Mouse (Mus musculus): ENCODE measurements around the gene Prss41. TPM values are rescaled to one million over a fixed set of nuclear protein-coding genes. Genes with fewer than 3 reads are reported as not detected.

Gene Prss41
- total and polyA plus RNA-seq, 3 experiments = 0.28 to 0.45 (median 0.35) TPM

DNA sequence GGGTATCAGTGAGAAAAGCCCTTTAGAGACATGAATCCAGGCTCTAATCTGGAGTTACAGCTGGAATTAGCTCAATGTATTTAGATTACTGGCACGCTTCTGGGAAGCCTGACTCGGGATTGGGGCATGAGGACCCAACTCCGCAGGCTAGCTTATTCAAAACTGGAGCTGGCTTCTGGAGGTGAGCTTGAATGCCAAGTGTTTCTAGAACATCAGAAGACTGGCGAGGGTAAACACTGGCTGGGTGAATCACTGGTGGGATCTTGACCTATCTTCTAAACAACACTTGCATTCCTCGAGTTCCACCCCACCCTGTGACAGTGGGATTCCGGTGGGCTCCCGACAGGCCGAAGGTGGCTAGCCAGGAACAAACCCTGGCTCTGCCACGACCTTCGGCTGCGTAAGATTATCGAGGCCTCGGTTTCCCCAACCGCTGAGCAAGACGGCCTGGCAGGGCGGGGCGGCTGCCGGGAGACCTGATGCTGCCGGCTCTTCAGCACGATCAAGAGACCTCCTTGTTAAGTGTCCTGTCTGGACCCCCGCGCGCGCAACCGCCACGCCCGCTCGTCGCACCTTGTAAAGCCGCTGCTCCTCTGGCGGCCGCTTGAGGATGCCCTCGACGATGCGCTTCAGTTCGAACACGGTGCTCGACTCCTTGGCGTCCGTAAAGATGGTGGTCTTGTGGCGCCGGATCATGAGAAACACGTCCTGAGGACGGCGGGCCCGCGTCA is 15.5 kb downstream of the Prss41 start:
- no peak for DNase-seq

DNA sequence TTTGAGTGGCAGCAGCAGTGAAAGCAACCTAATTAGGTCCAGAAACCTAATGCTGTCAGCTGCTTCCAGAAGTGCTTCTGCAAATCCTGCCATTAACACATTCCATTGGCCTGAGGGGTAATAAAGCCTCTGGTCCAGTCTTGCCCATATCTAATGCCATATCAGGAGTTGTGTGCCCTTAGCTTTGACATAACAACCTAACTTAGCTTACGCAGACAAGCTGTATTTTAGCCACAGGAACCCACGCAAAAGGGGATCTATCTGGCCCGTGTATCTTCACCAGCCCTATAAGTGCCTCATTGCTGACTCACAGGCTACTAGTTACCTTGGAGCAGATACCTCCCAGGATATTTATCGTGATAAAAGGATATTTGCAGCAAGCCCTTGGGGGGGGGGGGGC is 18.4 kb downstream of the Prss41 start:
- DNase-seq = no peak

DNA sequence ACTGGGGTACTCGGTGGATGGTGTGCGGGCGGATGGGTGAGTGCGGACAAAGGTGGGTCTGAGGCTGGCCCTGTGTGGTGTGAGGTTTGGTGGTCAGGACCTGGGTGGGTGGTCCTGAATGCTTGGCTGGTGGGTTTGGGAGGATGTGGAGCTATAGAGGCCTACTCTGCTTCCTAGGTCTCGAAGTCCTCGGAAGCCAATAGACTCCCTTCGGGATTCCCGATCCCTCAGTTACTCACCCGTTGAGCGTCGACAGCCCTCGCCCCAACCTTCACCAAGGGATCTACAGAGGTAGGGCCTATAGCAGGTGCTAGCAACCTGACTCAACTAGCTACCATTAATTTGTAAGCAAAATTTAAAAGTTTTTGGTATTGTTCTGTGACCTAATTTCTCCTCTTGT is 20.4 kb downstream of the Prss41 start:
- DNase-seq = no peak

DNA sequence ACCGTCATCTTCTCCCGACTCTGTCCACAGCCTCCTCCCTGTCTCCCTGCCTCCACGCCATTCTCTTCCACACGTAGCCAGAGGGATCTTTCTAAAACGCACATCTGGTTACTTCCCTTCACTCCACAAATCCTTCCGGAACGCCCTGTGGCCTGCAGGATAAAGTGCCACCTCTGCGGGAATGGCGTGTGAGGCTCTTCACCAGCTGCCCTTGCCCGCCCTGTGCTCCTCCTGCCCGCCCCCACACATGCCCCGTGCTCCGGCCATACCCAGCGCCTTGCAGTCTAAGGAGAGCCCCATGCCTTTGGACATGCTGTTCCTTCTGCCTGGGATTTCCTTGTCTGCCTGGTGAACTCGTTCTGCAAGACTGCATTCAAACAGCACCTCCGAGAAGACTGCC is 21.0 kb downstream of the Prss41 start:
- DNase-seq = no peak

DNA sequence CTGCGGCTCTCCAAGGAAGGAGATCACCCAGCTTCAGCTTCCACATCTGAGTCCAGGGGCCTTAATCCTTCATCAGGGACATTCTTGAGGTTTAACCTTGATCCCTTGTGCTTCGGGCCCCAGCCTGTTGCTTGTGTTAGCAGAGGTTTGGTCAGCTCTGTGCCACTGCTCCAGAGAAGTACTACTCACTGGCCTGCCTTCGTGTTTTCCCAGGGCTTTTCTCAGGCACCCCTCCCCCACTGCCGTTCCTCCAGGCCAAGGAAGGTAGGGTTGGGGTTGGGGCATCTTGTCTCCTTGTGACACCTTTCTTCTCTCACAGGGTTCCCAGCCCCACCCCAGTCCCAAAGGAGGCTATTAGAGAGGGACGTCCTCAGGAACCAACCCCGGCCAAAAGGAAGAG is 21.9 kb downstream of the Prss41 start:
- DNase-seq = no peak

DNA sequence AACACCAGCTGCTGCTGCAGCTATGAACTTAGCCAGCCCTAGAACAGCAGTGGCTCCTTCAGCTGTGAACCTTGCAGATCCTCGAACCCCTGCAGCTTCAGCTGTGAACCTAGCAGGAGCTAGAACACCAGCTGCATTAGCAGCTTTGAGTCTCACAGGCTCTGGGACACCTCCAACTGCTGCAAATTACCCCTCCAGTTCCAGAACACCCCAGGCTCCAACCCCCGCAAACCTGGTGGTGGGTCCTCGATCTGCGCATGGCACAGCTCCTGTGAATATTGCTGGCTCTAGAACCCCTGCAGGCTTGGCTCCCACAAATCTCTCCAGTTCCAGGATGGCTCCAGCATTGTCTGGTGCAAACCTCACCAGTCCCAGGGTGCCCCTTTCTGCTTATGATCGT is 23.2 kb downstream of the Prss41 start:
- DNase-seq = no peak

DNA sequence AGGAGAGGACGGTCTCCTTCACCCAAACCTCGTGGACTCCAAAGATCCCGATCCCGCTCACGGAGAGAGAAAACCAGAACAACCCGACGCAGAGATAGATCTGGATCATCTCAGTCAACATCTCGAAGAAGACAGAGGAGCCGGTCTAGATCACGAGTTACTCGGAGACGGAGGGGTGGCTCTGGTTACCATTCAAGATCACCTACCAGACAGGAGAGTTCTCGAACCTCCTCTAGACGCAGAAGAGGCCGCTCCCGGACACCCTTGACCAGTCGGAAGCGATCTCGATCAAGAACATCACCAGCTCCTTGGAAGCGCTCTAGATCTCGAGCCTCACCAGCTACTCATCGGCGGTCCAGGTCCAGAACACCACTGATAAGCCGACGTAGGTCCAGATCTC is 24.7 kb downstream of the Prss41 start:
- DNase-seq = no peak

DNA sequence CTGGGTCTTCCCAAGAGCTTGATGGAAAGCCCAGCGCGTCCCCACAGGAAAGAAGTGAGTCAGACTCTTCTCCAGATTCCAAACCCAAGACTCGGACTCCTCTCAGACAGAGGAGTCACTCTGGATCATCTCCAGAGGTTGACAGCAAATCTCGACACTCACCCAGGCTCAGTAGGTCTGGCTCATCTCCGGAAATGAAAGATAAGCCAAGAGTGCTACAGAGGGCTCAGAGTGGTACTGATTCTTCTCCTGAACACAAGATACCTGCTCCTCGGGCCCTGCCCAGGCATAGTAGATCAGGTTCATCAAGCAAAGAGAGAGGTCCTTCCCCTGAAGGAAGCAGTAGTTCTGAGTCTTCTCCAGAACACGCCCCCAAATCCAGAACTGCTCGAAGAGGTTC is 25.4 kb downstream of the Prss41 start:
- DNase-seq = no peak

DNA sequence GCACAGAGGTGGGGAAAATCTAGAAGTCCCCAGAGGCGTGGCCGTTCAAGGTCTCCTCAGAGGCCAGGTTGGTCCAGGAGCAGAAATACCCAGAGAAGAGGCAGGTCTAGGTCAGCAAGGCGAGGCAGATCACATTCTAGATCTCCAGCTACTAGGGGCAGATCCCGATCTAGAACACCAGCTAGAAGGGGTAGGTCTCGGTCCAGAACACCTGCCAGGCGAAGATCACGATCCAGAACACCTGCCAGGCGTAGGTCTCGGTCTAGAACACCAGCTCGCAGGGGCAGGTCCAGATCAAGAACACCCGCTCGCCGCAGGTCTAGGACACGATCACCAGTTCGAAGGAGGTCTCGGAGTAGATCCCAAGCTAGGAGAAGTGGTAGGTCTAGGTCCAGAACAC is 28.3 kb downstream of the Prss41 start:
- no peak for DNase-seq

DNA sequence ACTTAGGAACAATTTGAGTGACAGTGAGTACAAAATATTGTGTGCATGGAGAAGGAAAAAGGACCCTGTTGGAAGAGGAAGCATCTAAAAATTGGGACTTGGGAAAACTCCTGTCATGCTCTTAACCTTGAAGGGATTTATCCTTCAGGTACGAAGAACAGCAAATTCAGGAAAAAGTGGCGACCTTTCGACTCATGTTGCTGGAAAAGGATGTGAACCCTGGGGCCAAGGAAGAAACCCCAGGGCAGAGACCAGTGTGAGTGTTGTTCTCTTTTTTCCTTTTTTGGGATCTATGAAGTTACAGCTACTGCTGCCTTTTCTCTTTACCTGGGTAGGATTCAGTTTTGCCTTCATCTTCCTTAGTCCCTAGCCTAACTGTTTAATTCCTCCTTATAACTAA is 36.1 kb downstream of the Prss41 start:
- no peak for DNase-seq

DNA sequence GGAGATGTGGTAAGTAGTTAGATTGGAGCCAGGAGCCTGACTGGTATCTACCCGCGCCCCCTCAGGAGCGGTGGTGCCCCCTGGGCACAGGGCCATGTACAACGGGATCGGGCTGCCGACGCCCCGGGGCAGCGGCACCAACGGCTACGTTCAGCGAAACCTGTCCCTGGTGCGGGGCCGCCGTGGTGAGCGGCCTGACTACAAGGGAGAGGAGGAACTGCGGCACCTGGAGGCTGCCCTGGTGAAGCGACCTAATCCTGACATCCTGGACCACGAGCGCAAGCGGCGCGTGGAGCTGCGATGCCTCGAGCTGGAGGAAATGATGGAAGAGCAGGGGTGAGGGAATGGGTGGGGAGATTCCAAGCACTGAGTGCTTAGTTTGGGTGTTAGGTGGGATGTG is 37.1 kb downstream of the Prss41 start:
- peak; percentile 66 for DNase-seq

DNA sequence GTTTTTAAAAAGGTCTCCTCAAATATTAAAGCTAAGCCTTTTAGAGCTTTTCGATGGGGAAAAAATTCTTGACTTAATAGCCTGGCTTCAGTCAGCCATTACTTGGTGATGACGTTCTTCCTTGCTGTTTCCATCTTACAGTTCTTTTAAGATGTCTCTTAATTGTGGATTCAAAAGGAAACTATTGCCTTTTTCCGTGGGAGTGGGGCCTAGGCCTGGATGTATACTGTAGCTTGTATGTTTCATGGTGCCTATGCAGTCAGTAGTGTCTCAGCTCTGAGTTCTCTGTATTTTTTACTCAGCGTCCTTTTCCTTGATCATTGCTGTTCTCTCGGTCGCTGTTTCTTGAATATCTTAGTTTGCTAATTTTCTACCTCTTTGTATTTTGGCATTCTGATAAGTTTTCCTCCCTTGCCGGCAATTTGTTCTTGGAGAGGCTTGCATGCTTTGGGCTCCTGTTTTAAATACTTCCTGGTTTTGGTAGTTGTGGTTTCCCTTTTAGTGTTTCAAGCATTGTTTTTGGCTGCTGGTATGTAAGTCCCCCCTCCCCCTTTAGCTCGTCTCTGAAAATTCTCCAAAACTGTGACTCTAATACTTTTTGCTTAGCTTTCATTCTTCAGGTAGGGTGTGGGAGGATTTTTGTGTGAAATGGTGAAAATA is 39.4 kb downstream of the Prss41 start:
- no peak for DNase-seq

DNA sequence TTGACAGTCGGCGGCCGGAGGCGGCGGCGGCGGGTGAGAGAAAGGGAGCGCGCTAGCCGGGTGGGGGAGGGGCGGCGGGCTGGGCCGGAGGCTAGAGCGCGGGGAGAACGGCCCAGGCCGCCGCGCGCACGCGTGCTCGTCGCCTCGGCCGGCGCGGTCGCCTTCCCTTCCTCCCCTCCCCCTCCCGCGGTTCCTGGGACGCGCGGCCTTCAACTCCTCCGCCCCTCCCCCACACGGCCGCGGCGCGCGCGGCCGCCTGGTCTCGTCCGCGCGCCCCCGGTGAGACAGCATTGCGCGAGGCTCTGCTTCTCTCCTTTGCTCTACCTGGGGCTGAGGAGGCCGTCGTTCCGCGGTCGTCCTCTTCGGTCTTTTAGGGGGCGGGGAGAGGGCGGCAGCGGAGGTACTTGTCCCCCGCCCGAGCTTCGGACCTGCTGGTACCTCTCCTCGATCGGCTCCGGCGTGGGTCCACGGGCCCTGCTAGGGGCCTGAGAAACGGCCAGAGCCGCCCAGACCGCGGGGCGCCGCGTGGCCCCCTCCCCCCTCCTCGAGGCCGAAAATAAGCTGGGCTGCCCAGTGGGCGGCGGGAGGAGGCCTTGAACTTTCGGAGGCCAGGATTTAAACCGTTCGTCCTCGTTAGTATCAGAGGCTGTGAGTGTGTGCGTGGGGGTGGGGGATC is 40.5 kb downstream of the Prss41 start:
- peak; percentile 88 for DNase-seq

DNA sequence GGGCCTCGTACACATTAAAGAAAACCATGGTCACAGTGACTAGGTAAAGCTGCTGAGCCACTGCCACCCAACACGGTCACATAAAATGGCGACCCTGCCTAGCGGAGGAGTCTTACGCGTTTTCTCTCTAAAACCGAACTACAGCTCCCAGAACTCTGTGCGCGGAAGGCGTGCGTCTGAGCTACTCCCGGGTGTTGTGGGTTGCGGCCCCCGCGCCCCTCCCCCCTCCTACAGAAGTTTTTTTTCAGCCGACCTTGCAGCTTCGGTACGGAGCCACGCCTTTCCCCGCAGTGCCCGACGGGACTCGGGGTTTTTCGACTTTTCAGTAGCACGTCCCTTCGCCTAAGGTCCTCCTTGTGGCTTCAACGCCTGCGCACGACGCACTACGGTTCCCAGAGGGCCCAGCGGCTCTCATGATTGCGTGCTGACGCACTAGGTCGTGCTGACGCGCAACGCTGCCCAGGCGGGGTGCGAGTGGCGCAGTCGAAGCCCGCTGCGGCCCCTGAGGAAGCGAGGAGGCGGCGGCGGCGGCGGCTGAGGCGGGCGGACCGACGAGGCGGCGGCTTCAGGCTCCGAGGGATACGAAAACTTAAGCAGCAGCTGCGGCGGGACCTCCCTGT is 41.1 kb downstream of the Prss41 start:
- peak; percentile 98 for DNase-seq

DNA sequence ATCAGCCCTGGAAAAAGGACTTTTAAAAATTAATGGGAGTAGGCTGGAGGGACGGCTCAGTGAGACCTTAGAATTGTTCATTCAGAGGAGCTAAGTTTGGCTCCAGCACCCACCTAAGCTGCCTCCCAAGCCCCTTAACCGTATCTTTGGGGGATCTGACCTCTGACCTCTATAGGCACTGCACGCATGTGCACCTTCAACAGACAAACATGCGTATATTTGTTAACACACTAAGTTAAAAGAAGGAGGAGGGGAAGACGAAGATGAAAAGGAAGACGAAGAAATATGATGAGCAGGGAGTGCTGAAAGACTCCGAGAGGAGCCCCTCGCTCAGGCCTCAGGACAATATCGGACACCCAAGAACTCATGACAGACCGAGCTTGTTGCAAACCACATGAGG is 42.3 kb downstream of the Prss41 start:
- peak; percentile 3 for DNase-seq

DNA sequence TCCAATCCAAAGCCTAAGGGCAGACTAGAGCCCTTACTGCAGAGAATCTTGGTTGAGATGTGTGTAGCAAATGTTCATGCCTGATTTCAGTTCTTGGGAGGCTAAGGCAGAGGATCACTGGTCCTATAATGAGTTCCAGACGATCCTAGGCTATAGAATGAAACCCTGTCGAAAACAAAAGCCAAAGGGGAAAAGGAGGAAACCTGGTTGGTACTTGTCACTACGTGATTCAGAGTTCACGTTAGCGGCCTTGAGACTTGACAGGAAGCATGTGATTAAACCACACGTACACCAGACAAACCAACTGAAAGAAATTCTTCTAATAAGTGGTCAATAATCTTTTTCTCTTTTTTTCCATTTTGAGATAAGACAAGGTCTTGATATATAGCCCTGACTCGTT is 46.7 kb downstream of the Prss41 start:
- DNase-seq = no peak

DNA sequence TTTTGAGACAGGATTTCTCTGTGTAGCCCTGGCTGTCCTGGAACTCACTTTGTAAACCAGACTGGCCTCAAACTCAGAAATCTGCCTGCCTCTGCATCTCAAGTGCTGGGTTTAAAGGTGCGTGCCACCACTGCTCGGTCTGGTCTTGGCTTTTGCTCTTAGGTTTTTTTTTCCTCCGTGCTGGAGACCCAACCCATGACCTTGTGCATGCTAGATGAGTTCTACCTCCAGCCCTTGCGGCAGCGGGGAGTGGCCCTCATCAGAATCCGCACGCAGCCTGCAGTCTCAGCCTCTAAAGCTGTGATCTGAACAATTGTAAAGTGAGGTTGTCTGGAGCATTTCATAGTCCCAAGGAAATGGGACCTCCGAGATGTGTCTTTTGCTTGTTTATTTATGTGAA is 48.6 kb downstream of the Prss41 start:
- DNase-seq = no peak

DNA sequence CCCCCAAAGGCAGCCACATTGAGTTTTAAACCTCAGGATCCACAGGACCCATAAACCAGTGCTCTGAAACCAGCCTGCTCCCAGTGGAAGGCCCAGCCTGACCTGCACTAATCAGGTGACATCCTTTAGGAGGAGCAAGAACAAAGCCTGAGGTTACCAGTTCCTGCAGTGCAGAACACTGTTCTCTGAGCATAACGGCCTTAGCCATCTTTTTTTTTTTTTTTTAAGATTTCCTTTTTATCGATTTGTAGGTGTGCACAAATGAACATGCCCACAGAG is 53.0 kb downstream of the Prss41 start:
- DNase-seq = no peak

DNA sequence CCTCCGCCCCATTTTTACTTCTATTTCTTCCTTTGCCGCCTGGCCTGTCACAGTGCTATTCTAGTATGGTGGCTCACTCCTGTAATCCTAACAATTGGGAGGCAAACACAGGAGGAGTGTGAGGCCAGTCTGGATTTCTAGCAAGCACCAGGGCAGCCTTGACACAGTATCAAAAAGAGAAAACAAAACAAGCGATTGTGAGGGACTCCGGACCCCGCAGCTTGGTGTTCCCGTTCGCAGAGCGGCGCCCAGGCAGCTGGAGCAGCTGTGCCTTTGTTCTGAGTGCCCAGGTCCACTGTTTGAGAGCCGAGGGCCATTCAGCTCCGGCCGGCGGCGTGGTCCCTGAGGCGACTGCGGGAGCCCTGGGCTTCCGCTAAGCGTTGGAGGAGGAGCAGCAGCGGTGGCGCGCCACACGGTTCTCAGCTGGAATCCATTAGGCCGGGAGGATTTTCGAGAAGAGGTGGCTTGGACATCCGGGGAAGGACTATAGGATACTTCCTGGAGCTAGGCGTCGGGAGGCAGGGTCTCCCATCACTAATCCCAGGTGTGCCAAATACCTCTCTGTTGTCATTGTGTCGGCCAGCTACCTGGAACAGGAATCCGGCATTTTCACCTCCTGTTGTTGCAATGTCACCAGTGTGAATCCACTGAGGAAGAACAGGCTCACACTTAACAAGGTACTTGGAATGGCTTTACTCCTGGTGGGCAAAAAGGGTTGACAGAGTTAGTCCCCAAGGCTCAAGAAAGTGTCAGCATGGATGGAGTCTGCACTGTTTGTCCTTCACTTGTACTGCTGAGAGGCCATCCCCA is 53.5 kb downstream of the Prss41 start, which contains the start of gene Srrm2:
TSS of gene Srrm2 (plus strand) at position 264 of the 810 bp plus-strand sequence.
- peak; percentile 83 for DNase-seq

DNA sequence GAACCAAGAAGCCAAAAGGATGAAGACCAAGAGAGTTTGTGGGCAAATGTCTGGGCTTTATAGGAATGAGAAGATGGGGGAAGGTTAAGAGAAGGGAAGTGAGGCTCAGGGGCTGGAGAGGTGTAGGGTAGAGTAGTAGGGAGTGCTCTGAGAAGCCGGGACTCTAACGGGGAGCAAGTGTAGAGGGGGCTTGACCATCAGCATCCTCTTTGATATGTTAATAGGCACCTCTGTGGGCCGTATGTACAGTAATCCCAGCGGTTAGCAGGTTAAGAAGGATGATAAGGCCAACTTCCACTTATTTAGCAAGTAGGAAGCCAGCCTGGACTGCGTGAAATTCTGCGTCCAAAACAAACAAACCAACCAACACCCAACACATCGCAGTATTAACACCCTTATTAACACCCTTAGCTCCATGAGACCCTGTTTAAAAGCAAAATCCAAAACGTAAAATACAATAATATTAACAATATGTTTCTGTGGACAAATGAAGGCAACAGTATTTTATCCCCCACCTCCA is 54.2 kb downstream of the Prss41 start:
- no peak for DNase-seq

DNA sequence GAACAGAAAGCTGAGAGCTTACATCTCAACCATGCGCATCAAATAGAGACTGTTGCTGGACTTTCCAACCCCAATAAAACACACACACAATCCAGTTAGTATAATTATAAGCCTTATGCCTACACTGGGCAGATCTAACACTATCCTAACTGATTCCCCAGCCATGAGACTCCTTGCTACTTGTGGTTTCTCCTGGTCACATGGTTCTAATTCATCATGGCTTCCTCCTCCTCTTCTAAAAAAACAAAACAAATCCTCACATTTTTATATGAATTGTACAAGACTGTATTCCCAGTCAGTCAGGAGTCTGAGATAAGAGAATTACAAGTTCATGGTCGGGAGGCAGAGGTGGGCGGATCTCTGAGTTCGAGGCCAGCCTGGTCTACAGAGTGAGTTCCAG is 55.0 kb downstream of the Prss41 start:
- DNase-seq = no peak

Measured in adrenal gland, adult 2 months (tissue).